Mouse (Mus musculus) ES-E14 (cell line): Measurements from ENCODE around the gene Morn5.

Source experiments
- CHD2 ChIP-seq: IDR thresholded peaks from 2 replicates; pipeline ENCODE4 v1.6.1; 2014; ENCODE audit warnings: mild to moderate bottlenecking, low read depth, low read length, inconsistent platforms
- MAFK ChIP-seq: IDR thresholded peaks from 2 replicates; pipeline ENCODE4 v1.6.1; 2014; ENCODE audit warnings: mild to moderate bottlenecking, low read depth, low read length, inconsistent platforms; ENCODE audit not compliant: insufficient read depth
- ZC3H11A ChIP-seq: IDR thresholded peaks from 2 replicates; pipeline ENCODE4 v1.6.1; 2012; ENCODE audit warnings: low read depth, mild to moderate bottlenecking, inconsistent platforms, low read length, borderline replicate concordance

GRCm38 (mm10) chr2:36067132-36067531, 17.9 kb downstream of the Morn5 start:
- TF ChIP-seq MAFK (no peak), CHD2 (no peak), ZC3H11A (no peak)
